Mouse (Mus musculus): ENCODE measurements at regions not wholly inside any gene's neighbourhood (a gene's known extent, or its start where the extent isn't known, plus 50 kb on each side); places are given as distances from the start of the nearest gene placed in this dataset.

DNA sequence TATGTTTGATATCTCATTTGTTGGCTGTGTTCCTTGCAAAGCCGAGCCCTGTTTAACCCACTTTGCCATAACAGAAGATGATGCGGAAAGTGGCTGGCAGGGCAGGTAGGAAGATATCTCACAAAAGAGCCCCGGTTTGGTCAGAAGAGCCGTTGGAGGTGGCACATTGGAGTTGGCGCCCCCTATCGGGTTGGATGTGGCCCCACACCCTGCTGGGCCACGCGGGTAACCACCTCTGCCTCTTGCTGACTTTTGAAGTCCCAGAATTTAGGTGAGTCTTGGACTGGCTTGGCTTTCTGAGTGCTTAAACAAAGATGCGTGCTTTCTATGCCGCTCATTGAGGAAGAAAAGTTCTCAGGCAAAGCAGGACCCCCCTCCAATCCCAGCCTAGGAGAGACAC is 56.1 kb downstream of the Gm4791 start:
- no peak for DNase-seq (ENCODE audit: extremely low read depth, low read depth, low spot score)

DNA sequence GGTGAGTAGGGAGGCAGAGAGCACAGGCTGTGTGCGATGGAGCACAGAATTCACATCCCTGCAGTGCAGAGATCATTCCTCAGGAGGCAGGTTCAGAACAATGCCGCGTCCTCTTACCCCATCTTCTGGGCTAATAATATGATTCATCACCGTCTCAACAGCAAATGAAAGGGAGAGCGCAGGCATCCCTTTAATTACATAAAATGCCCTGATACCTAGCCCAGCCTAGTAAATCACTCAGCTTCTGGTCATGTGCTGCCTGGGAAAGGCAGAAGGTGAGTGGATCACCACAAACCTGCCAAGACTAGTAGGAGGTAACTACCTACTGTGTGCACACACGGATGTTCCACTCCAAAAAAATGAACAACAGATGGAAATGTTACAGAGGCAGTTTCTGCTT is 57.0 kb downstream of the Gm4791 start:
- no peak for DNase-seq (ENCODE audit: extremely low read depth, low read depth, low spot score)

GRCm38 (mm10) chr9:47059339-47060005 is 60.9 kb downstream of the Gm4791 start:
- no peak for DNase-seq (ENCODE audit: extremely low read depth, low read depth, low spot score)

DNA sequence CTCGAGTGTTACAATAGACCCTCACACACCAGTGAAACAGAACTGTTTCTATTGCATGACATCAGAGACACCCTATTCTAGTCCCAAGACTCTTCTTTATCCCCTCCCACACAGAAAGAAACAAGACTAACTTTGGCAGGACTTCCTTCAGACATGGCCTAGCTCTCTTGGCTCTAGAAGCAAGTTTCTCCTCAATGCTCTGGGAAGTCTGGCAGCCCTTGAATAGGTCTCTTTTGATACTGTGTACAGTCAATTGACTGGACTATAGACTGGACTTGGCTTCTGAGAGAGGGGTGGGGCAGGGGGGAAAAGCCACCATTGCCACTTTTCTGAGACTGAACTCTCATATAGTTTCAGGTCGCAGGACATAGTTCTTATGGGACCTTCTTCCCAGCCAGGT is 62.2 kb downstream of the Gm4791 start:
- DNase-seq (ENCODE audit: extremely low read depth, low read depth, low spot score), result no peak

DNA sequence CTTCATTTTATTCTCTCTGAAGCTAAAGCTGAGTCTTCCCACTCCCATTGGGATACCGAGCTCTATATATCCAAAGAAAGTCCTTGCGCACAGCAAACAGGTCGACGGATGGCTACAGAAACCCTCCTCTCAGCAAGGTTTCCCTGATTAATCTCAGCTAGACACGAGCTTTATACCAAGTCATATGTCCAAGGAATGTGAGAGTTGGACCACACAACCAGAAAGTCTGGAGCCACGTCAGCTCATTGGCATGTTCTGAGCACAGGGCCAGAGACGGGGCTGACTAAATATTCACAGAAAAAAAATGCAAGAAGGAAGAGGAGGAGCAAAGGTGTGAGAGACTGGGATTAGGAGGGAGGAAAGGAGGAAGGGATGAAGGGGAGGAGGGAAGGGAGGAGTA is 64.0 kb downstream of the Gm4791 start:
- DNase-seq (ENCODE audit: extremely low read depth, low read depth, low spot score), result no peak

DNA sequence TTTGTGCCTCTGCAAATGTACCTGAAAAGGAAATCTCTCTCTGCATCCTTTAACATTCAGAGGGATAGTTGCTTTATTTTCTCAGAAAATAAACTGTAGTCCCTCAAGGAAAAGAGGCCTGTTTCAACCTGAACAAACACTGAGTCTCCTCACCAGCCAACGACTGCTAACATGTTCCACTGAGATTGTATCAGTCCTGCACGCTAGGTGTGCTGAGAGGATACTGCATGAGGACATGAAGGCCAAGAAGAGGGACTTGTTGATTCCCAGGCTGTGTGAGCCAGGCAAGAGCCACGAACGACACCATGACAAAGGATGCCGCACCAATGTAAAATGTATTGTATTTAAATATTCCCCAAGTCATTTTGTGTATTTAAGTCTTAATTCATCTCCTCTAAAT is 65.2 kb downstream of the Gm4791 start:
- no peak for DNase-seq (ENCODE audit: extremely low read depth, low read depth, low spot score)

DNA sequence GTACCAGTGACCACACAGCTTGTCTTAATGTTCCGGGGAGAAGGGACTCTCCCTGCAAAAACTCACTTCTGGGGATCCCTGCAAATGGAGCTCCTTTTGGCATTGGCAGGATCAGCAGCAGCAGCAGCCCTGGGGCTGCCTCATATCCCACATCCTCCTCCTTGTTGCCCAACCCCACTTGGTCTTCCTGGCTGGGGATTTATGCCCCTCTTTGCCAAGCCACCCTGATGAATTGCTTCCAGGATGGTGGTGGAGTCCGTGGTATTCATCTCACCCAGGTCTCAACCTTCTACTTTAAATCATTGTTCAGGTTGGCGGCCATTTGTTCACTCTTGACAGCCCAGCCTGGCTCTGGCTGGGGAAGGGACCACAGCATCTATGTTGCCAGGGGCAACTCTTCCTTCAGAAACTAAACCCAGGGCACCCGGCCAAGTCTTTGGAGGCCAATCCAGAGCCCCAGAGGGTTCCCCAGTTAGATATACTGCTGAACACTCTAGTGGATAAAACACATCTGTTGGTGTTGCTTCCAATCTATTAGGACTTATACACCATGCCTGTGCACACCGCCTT is 66.0 kb downstream of the Gm4791 start:
- DNase-seq (ENCODE audit: extremely low read depth, low read depth, low spot score), result no peak

GRCm38 (mm10) chr9:47069436-47069835 is 70.9 kb downstream of the Gm4791 start:
- no peak for DNase-seq (ENCODE audit: extremely low read depth, low read depth, low spot score)

DNA sequence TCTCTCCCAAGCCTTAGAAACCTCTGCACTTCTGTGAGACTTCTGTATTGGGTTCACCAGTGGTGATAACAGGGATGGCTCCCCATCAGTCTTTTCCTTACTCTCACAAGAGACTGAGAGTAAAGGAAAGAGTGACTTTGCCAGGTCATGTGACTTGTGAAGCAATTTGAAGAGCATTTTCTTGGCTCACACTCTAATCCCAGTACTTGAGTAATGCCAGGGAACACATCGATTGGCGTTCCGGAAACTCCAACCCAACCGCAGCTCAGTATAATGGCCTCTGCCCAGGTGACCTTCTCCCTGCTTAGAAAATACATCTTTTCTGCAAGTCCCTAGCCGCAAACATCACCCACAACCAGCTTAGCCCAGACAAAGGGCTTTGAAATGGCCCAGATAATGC is 72.4 kb downstream of the Gm4791 start:
- DNase-seq (ENCODE audit: extremely low read depth, low read depth, low spot score), result peak; percentile 36

- no peak for DNase-seq (ENCODE audit: extremely low read depth, low read depth, low spot score)
Measured at GRCm38 (mm10) chr9:47076946-47077345, 78.4 kb downstream of the Gm4791 start.

DNA sequence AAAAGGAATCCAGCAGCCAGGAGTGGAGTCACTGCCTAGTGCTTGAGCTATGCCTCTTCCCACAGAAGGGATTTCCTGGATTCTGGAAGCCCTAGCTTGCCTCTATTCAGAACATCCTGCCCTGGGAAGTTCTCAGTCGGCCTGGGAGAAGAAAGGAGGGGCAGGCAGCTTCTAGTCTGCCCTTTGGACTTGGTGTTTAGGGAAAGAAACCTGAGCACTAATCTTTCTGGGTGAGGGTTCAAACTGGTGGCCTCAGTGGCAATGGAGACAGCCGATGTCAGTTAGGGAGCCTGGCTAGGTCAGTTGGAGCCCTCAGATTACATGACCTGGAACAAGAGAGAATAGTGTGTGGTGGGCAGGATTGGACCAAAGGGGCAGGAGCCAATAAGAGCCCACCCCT is 78.9 kb downstream of the Gm4791 start:
- DNase-seq (ENCODE audit: extremely low read depth, low read depth, low spot score), result no peak

DNA sequence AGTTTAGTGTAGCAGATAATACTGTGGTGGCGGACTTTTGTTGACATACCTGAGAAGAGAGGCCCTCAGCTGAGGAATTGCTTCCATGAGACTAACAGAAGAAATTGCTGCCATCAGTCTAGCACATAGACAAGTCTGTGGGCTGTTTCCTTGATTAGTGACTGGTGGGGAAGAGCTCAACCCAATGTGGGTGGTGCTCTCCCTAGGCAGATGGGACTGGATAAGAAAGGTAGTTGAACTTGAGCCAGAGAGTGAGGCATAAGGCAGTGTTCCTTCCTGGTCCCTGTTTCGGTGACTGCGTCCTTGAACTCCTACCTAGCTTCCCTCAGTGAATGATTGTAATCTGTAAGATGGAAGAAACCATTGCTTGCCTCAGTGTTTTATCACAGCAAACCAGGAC is 79.4 kb downstream of the Gm4791 start:
- DNase-seq (ENCODE audit: extremely low read depth, low read depth, low spot score), result no peak

DNA sequence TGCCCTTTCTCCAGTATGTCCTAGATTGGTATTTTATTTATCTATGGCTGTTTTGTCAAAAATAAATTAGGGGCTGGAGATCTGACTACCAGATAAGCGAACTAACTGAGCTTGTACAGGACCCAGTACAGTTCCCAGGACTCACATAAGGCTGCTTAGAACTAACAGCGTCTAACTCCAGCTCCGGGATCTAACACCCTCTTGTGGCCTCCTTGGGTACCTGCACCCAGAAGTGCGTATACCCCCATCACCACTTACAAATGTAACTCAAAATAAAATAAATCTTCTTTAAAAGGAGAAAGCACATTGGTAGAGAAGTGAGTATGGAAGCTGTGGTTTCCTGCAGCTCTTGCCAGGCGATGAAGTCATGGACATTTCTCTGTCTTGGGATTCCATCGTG is 82.9 kb downstream of the Gm4791 start:
- DNase-seq (ENCODE audit: extremely low read depth, low read depth, low spot score), result no peak

DNA sequence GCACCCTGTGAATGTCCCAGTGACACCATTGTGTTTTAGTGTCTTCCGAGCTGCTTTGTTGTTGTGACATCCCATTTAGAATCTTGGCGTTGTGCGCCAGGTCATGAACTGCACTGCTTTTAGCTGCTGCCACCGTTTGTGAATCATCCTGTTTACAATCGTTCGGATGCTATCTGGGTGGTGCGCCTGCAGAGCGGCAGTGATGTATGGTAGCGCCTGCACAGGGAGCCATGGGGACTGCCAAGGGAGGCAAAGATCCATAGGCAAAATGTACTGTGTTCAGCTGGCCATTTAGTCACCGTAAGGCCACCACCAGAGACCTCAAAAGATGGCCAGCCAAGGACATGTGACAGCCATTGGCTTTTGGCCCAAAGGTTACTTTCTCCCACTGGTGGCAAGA is 93.3 kb downstream of the Gm4791 start:
- no peak for DNase-seq (ENCODE audit: extremely low read depth, low read depth, low spot score)

DNA sequence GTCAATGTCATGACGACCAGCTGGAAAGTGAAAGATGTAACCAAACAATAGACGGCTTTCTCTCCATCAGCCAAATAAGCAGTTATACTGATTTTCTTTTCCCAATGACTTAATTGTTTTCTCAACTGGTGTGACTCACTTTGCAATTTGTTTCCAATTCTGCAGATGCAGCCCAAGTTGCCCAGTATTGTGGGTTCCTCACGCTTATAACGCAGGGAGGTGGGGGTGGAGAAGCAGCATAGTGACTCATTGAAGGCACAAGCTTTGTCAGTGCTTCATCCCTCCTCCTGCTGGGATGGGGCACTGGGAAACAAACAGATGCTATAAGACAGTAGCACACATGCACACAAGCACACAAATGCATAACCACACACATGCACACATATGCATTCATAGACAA is 97.1 kb downstream of the Gm4791 start:
- no peak for DNase-seq (ENCODE audit: extremely low read depth, low read depth, low spot score)

- no peak for DNase-seq (ENCODE audit: extremely low read depth, low read depth, low spot score)
Measured at GRCm38 (mm10) chr9:47103316-47103715, 104.8 kb downstream of the Gm4791 start.

GRCm38 (mm10) chr9:47103966-47104365 is 105.4 kb downstream of the Gm4791 start:
- DNase-seq (ENCODE audit: extremely low read depth, low read depth, low spot score), result no peak

- no peak for DNase-seq (ENCODE audit: extremely low read depth, low read depth, low spot score)
Measured at GRCm38 (mm10) chr9:47108096-47108495, 109.6 kb downstream of the Gm4791 start.

DNA sequence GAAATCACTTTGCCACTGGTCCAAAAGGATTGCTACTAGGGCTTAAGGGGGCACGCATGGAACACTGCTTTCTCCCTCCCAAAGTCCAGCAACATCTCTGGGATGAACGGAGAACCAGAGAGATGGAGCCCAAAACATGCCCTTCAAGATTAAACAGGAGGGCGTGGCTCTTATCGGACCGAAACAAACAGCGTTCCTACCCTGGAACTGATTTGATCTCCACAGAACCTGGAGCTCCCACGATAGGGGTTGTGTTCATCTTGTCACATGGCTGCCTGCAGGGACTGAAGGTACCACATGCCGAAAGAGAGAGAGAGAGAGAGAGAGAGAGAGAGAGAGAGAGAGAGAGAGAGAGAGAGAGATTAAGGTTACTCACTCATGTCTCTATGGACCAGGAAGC is 120.7 kb downstream of the Gm4791 start:
- DNase-seq (ENCODE audit: extremely low read depth, low read depth, low spot score), result no peak

- DNase-seq (ENCODE audit: extremely low read depth, low read depth, low spot score), result no peak
Measured at GRCm38 (mm10) chr9:47123113-47123512, 124.6 kb downstream of the Gm4791 start.

DNA sequence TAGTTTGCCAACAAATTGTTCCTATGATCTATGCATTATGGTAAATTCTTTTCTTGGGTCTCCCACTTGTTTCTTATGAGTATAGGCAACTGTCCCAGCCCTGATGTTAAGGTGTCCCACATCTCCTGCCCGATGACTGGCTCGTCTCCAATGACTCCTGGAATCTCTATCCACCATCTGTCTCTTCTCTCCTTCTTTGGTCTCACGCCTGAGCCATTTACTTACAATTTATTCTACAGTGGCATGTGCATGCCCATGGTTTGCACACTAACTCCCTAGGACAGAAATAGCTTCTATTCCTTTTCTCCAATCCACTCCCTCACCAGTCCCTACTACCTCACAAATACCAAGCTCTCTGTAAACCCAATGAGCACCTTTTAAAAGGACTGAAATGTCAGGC is 127.0 kb downstream of the Gm4791 start:
- no peak for DNase-seq (ENCODE audit: extremely low read depth, low read depth, low spot score)

DNA sequence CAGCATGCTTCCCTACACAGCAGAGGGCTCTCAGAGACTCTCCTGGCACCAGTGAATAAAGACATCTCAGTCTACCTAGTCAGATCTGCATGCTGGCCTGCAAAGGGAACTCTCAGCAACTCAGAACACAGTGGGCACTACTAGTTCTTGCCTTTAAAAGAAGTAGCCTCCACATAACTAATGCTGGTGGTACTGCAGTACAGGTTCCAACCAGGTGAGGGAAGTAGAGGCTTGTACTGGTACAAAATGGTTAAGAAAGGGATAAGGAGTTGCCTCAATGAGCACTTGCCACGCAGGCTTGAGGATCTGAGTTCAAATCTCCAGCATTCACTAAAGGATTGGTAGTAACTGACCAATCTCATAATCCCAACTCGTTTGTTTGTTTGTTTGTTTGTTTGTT is 127.7 kb downstream of the Gm4791 start:
- no peak for DNase-seq (ENCODE audit: extremely low read depth, low read depth, low spot score)

GRCm38 (mm10) chr9:47127756-47128424 is 129.3 kb downstream of the Gm4791 start:
- peak; percentile 74 for DNase-seq (ENCODE audit: extremely low read depth, low read depth, low spot score)
